Mouse (Mus musculus): ENCODE data around the gene Trpm7.

DNA sequence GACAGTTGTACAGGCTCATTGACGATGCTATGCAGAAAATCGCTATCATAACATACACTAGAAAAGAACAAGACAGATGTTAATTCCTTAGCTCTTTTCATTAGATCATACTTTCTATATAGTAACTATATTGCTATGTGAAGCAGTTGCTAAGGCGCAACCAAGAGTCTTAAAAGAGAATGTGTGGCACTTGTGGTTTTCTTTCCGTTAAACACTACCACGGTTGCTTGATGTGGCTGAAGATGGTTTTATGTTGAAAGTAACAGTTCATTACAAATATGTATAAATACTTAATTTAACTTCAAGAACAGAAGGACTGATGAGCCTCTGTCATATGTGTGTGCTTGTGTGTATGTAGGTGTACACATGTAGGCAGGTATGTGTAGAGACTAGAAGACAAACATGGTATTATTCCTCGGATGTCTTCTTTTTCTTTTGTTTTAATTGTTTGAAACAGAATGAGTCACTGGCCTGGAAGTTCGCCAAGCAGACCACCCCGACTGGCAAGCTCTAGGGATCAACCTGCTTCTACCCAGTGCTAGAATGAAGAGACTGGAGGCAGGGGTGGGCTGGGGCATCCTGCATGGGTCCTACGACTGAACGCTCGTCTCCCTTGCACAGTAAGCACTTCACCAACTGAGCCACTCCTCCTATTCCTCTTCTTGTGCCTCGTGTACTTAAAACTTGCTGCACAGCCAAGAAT lies 44.5 kb upstream of the Trpm7 start:
- TF ChIP-seq CTCF (IDR thresholded peaks at IDR 0.05; ENCODE audit: borderline replicate concordance, insufficient read depth, low read length) = no peak
- TF ChIP-seq POLR2A (IDR thresholded peaks at IDR 0.05; ENCODE audit: low read depth, low read length) = no peak
